Mouse (Mus musculus) lung, adult 2 months (tissue): ENCODE results near the gene Crybb1.

Source experiments
- CTCF ChIP-seq: fragments of 200-500 bp; IDR thresholded peaks from 2 replicates; pipeline ENCODE4 v1.5.1; 2011; ENCODE audit warnings: mild to moderate bottlenecking, low read length, control low read depth; ENCODE audit not compliant: insufficient read depth
- POLR2A ChIP-seq: fragments of 200-500 bp; IDR thresholded peaks from 2 replicates; pipeline ENCODE4 v1.6.1; 2011; ENCODE audit warnings: low read depth, mild to moderate bottlenecking, control low read depth, low read length, borderline replicate concordance; ENCODE audit errors: extremely low read depth

- TF ChIP-seq CTCF (no peak), POLR2A (no peak)
Measured at GRCm38 (mm10) chr5:112284203-112284582, 28.6 kb downstream of the Crybb1 start.
